Mouse (Mus musculus): ENCODE measurements around the gene Cipc. TPM values are rescaled to one million over a fixed set of nuclear protein-coding genes. Genes with fewer than 3 reads are reported as not detected.

Cipc gene
- polyA plus RNA-seq (2015; fragmentation: Nextera tagmentation; extraction: Ambion mirVana), result 46.1 and 53.1 TPM in 2 replicates

DNA sequence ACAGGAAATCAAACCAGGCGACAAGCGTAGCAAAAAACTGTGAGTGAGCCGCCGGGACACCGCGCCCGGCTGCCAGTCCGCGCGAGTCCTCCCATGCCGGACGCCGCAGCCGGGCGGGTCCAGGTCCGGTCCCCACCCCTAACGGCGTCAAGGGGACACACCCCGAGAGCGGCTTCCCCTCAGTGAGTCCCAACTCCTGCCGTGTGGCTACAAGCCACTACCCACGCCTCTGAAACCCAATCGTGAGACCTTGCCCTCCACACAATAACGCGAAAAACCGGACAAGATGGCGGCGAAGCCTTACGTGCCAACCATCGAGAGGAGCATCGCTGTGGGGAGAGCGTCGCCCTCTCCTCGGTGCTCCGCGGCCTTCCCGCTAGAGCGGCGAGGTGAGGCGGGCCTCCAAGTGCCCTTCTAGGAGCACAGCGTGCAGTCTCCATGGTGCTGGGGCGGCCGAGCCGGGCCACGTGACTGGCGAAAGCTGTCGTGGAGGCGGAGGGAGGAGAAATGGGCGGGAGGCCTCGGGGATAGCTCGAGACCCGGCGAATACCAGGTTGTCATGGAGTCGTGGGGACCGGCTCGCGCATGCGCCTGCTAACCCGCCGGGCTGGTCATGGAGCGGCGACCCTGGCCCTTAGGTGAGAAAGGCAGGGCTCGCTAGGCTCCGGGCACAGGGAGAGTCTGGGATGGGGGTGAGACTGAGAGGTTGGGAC is at the start of gene Cipc:
TSS of gene Cipc (plus strand) at position 182 of the 713 bp plus-strand sequence.
- Histone ChIP-seq H3K4me1 (peaks cover 57% of the 10 kb centered on the region), H3K27ac (peak within 1 kb of the TSS; percentile 100), H3K9ac (peak within 1 kb of the TSS; percentile 97), H3K4me2 (peak within 1 kb of the TSS; percentile 67), H3K36me3 (ENCODE audit: poor library complexity, severe bottlenecking) (no peaks in the 10 kb centered on the region), H3K4me3 (peak within 1 kb of the TSS; percentile 60), H3K27me3 (no peaks in the 10 kb centered on the region), H3K9me3 (replicated peaks) (no peaks in the 10 kb centered on the region)
- peak; percentile 98 for ATAC-seq
- WGBS, result 0% methylated on average over 64 of the region's 64 CpGs

DNA sequence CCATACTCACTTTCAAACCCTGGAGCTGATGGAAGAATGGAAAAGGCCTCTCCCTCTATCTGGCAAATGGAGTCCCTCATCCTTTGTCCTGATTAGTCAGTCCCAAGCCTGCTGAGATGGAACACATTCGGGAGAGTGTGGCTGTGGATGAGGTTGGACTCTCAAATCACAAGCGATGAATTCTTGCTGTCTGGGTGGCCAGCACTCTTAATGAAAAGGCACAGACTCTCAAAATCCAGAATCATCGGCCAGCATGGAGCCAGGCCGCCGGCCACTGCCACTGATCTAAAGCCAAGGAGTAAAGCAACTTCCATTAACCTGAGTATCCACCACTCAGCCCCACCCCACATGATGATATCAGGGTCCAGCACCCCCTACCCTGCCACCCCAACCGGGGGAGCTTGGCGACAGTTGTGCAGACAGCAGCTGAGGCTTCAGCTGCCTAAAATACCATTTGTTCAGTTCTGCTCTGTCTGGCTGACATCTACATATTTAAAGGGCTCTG is 49.0 kb upstream of the Cipc start:
- Histone ChIP-seq H3K4me1 (peaks cover 72% of the 10 kb centered on the region), H3K4me2 (peak overlapping the region; percentile 55), H3K4me3 (no peak overlapping the region), H3K9me3 (replicated peaks) (no peaks in the 10 kb centered on the region), H3K9ac (peak overlapping the region; percentile 59), H3K27ac (peak overlapping the region; percentile 98), H3K36me3 (ENCODE audit: poor library complexity, severe bottlenecking) (no peaks in the 10 kb centered on the region), H3K27me3 (no peaks in the 10 kb centered on the region)
- 26% methylated on average over 7 of the region's 7 CpGs for WGBS
- no peak for ATAC-seq

DNA sequence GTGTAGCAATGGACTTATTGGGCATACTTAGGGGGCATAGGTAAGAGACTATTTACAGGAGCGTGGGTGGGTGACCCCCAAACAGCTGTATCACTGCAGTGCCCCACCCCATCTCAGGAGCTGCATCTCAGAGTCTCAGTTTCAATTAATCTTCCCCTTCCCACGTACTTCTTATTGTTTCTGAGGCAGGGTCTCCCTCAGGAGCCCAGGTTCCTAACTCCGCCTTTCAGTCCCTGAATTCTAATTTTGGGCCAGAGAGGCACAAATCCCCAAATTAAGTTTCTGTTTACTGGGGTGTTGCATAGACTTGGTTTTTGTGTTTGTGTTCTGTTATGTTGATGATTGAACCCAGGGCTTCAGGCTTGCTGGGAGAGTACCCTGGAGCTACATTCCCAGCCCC is 48.4 kb upstream of the Cipc start:
- H3K36me3 ChIP-seq (ENCODE audit: poor library complexity, severe bottlenecking), result no peaks in the 10 kb centered on the region
- H3K9ac ChIP-seq, result peak overlapping the region; percentile 59
- 54% methylated on average over 3 of the region's 3 CpGs for WGBS
- no peaks in the 10 kb centered on the region for H3K27me3 ChIP-seq
- H3K4me3 ChIP-seq, result no peak overlapping the region
- peaks cover 68% of the 10 kb centered on the region for H3K4me1 ChIP-seq
- H3K27ac ChIP-seq, result peak overlapping the region; percentile 98
- no peak for ATAC-seq
- H3K9me3 ChIP-seq (replicated peaks), result no peaks in the 10 kb centered on the region
- H3K4me2 ChIP-seq, result peak overlapping the region; percentile 55

DNA sequence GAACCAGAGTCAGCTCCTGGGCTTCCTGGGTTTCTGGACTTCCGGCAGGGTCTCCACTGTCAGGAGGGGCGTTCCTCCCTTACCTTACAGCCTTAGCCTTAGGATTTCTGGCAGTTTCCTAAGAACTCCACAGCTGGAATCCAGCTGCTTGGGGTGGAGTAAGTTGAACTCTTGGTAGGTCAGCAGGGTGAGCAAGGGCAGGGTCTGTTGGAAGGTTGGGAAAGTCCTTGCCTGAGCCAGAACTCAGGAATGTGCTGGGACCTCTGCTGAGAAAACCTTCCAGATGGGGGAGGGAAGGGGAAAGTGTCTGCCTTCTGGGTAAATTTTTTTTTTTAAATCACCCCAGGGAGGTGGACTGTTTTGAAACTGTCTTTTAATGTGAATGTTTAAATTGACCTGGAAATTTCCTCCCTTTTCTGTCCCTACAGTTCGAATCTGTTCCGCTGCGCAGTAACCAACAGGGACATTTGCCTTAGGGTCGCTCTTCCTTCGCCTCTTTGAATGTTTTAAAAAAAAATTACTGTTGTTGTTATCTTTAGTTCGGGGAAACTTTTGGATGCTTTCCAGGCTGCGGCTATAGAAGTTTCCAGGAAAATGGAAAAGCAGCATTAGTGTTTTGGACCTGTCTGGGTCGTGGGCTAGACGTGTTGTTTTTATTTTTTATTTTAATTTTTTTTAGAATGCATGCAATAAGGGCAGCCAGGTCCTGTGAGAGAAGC is 47.2 kb upstream of the Cipc start:
- Histone ChIP-seq H3K27ac (no peak overlapping the region), H3K36me3 (ENCODE audit: poor library complexity, severe bottlenecking) (no peaks in the 10 kb centered on the region), H3K27me3 (no peaks in the 10 kb centered on the region), H3K4me2 (no peak overlapping the region), H3K4me1 (peaks cover 70% of the 10 kb centered on the region), H3K9ac (no peak overlapping the region), H3K9me3 (replicated peaks) (no peaks in the 10 kb centered on the region), H3K4me3 (no peak overlapping the region)
- ATAC-seq, result no peak
- WGBS, result 70% methylated on average over 11 of the region's 11 CpGs

DNA sequence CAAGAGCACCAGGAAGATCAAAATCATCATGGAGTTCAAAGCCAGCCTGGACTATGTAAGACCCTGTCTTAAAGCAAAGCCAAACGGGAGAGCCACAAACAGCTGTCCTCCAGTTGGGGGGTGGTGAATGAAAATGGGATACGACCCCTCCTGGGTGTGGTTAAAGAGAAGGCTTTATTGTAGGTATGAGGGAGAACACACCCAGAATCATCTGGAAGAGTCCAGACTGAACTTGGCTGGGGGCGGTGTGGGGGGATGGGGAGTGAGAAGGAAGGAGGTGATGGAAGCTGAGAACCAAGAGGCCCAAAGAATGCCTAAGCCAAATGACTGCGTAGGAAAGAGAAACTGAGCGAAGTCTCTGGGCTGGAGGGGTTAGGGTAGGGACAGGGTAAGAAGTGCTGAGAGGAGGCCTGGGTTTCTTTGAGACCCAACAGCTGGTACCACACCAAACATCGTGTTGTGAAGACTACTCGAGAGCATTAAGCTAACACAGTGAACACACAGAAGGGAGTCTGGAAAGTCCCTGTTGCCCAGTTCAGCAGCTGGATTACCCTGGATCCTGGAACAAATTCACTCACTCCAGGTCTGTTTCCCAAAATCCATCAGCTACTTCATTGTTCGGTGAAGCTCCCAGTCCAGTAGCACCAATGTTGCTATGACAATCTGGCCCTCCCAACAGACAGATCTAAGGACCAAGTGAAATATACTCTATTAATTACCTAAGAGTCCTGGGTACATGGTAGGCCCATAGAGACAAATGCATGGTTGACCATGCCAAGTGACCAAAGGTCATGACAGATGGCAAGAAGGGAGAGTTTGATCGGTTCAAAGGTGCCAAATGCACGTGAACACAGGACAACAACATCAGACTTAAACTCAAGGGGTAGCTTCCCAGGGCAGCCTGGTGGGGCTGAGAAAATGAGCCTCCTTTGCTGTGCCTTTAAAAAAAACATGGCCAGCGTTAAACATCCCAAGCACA is 42.7 kb upstream of the Cipc start:
- WGBS, result 89% methylated on average over 11 of the region's 11 CpGs
- no peaks in the 10 kb centered on the region for H3K36me3 ChIP-seq (ENCODE audit: poor library complexity, severe bottlenecking)
- H3K27me3 ChIP-seq, result no peaks in the 10 kb centered on the region
- no peak overlapping the region for H3K27ac ChIP-seq
- no peak for ATAC-seq
- H3K4me2 ChIP-seq, result no peak overlapping the region
- no peaks in the 10 kb centered on the region for H3K9me3 ChIP-seq (replicated peaks)
- peaks cover 47% of the 10 kb centered on the region for H3K4me1 ChIP-seq
- no peak overlapping the region for H3K9ac ChIP-seq
- no peak overlapping the region for H3K4me3 ChIP-seq

DNA sequence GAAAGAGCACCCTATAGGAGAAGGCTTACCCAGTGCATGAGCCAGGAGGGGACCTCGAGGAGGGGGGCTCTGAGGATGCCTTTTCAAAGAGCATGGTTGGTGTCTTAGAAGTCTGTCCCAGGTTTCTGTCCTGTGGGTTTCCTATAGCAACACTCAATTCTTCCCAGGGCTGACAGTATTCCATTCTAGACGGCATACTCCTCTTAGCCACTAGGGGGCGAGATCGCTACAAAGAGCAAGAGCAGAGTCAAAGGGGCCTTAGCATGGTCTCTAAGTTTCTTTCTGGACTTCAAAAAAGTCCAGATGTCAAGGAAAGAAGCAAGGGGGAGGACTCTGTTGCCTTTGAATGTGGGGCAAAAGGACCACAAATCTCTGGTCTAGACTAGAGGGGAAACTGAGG is 41.6 kb upstream of the Cipc start:
- peak overlapping the region; percentile 27; the same call in 1 of the 2 replicates for H3K27ac ChIP-seq
- H3K4me3 ChIP-seq, result no peak overlapping the region
- H3K9me3 ChIP-seq (replicated peaks), result no peaks in the 10 kb centered on the region
- WGBS, result 11% methylated on average over 4 of the region's 4 CpGs
- peaks cover 45% of the 10 kb centered on the region for H3K4me1 ChIP-seq
- no peaks in the 10 kb centered on the region for H3K36me3 ChIP-seq (ENCODE audit: poor library complexity, severe bottlenecking)
- H3K4me2 ChIP-seq, result no peak overlapping the region
- H3K9ac ChIP-seq, result no peak overlapping the region
- no peaks in the 10 kb centered on the region for H3K27me3 ChIP-seq
- ATAC-seq, result peak; percentile 34; the same call in 1 of the 2 replicates

DNA sequence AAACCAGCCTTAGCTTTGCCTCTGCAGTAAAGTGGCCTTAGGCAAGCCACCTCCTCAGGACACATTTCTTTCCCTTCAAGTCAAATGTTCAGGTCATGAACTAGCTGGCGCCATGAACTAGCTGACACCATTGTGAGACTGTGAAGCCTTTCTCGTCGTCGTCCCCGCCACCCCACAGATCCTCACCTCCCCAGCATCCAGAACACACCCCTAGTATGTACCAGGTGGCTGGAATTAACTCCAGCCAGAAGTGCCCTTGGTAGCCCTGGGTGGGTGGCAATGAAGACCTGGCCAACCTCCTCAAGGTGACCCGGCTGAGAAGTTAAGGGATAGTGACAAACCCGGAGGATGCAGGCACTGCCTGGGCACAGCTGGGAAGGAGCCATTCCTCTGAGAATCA is 41.0 kb upstream of the Cipc start:
- H3K36me3 ChIP-seq (ENCODE audit: poor library complexity, severe bottlenecking), result no peaks in the 10 kb centered on the region
- no peak overlapping the region for H3K4me2 ChIP-seq
- no peak overlapping the region for H3K4me3 ChIP-seq
- H3K9ac ChIP-seq, result no peak overlapping the region
- ATAC-seq, result no peak
- no peak overlapping the region for H3K27ac ChIP-seq
- peaks cover 43% of the 10 kb centered on the region for H3K4me1 ChIP-seq
- WGBS, result 62% methylated on average over 7 of the region's 7 CpGs
- no peaks in the 10 kb centered on the region for H3K9me3 ChIP-seq (replicated peaks)
- no peaks in the 10 kb centered on the region for H3K27me3 ChIP-seq

DNA sequence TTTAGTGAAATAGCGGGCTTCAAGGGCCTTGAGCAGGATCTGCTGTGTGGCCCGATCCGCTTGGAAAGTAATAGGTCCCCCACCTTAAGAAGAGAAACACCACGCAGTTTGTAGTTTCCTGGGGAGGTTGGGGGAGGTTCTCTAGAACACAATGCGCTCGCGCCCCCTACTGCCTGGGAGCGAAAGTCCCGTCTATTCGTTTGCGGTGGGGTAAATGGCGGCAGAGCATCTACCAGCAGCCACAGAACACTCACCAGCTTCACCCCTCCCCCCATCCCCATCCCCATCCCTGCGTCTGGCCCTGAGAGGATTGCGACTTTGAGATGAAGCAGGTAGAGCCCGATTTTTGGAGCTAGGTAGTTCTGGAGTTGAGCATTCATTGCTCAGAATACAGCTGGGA is 40.4 kb upstream of the Cipc start:
- Histone ChIP-seq H3K9ac (peak overlapping the region; percentile 8; the same call in 1 of the 2 replicates), H3K27ac (no peak overlapping the region; the same call in 1 of the 2 replicates), H3K27me3 (no peaks in the 10 kb centered on the region), H3K4me3 (no peak overlapping the region), H3K9me3 (replicated peaks) (no peaks in the 10 kb centered on the region), H3K4me2 (no peak overlapping the region), H3K36me3 (ENCODE audit: poor library complexity, severe bottlenecking) (no peaks in the 10 kb centered on the region), H3K4me1 (peaks cover 46% of the 10 kb centered on the region)
- peak; percentile 58 for ATAC-seq
- WGBS, result 2% methylated on average over 15 of the region's 15 CpGs

DNA sequence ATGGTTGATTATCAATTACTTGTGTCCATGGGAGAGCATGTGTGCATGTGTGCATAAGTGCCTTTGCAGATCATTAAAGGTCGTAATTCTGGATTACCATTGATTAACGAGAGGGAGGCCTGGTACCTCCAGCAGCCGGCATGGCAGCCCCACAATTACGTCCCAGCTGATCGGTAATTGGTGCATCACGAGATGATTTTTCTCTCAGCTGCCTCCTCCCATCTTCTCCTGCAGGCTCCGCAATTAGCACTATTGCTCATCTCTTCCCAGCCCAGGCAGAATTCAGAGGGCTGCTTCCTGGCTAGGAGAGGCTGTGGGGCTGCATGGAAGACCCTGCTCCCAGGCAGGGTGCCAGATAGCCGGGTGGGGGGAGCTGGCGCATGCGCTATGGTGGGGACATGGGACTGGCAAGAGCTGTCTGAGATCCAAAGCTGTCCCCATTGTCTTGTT is 35.3 kb upstream of the Cipc start:
- Histone ChIP-seq H3K9me3 (replicated peaks) (no peaks in the 10 kb centered on the region), H3K4me3 (no peak overlapping the region), H3K27me3 (no peaks in the 10 kb centered on the region), H3K27ac (peak overlapping the region; percentile 96), H3K36me3 (ENCODE audit: poor library complexity, severe bottlenecking) (no peaks in the 10 kb centered on the region), H3K4me1 (peaks cover 63% of the 10 kb centered on the region), H3K9ac (peak overlapping the region; percentile 50), H3K4me2 (peak overlapping the region; percentile 29)
- peak; percentile 92 for ATAC-seq
- WGBS, result 20% methylated on average over 10 of the region's 10 CpGs

DNA sequence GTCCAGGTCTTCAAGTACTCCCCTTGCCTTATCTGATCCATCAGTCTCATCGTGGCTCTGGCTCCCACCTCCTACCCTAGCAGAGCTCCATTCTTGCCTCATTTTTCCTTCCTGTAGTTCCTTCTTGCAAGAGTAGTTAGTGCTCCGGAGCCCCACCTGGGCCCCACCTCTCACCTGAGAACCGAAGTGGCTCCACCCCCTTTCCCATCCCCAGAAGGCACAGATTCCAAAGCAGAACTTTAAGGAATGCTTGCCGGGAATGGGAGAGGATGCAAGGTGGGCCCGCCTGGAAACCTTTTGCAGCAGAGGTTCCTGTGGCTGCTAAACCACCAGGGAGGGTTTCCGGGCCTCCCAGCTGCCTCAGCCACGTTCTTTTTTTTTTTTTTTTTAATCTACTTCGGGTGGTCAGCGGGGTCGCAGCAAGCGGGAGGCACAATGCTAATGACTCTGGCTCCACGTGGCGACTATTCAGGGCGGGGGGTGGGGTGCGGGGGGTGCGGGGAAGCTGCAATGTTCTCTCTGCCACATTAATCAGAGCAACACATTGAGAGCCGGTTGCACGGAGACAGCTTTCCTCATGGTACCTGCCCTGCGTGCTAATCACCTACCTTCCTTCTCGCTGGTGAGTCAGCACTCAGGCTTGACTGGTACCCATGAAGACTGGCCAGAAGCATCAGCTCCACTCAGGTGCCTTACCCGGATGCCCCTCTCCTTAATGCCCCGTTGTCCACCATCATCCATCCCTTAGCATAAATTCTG is 34.3 kb upstream of the Cipc start:
- Histone ChIP-seq H3K36me3 (ENCODE audit: poor library complexity, severe bottlenecking) (no peaks in the 10 kb centered on the region), H3K4me2 (peak overlapping the region; percentile 29), H3K27ac (peak overlapping the region; percentile 96), H3K4me1 (peaks cover 62% of the 10 kb centered on the region), H3K27me3 (no peaks in the 10 kb centered on the region), H3K4me3 (no peak overlapping the region), H3K9ac (peak overlapping the region; percentile 50), H3K9me3 (replicated peaks) (no peaks in the 10 kb centered on the region)
- WGBS, result 10% methylated on average over 22 of the region's 22 CpGs
- ATAC-seq, result peak; percentile 12; the same call in 1 of the 2 replicates

DNA sequence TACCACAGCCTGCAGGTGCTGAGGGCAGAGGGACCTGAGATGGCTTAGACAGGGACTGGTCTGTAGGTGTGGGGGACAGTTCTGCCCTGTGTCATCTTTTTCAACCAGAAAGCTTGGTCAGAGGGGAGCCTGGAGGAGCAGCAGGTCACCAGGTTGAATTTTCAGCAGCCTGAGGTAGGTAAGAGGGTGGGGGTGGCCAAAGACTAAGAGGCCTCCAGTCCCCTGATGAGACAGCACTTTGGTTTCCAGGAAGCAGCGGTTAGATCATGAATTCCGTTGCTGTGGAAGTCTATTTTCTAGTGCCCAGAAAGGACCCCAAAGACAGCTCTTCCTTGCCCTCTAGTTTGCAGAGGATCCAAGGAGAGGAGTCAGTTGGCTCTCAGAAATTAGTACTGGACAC is 32.5 kb upstream of the Cipc start:
- 68% methylated on average over 2 of the region's 2 CpGs for WGBS
- H3K27ac ChIP-seq, result peak overlapping the region; percentile 25
- no peak overlapping the region for H3K4me2 ChIP-seq
- no peak overlapping the region for H3K9ac ChIP-seq
- H3K27me3 ChIP-seq, result no peaks in the 10 kb centered on the region
- ATAC-seq, result no peak
- H3K4me1 ChIP-seq, result peaks cover 80% of the 10 kb centered on the region
- H3K9me3 ChIP-seq (replicated peaks), result no peaks in the 10 kb centered on the region
- H3K36me3 ChIP-seq (ENCODE audit: poor library complexity, severe bottlenecking), result no peaks in the 10 kb centered on the region
- H3K4me3 ChIP-seq, result no peak overlapping the region
